Mouse (Mus musculus) CH12.LX (cell line): ENCODE results near the gene Pgap3. TPM values are rescaled to one million over a fixed set of nuclear protein-coding genes. Genes with fewer than 3 reads are reported as not detected.
A peak's percentile ranks its signal among the peaks of the same experiment; 100 is the strongest.

ENCODE experiments used
- DNase-seq: peaks from one replicate; pipeline ENCODE4 v3.0.0-alpha.2; 2013; ENCODE audit errors: extremely low read depth
- H3K27ac ChIP-seq: 2 replicates; pipeline ENCODE4 v1.5.1; 2012; ENCODE audit warnings: low read depth, mild to moderate bottlenecking, control low read depth, moderate library complexity; ENCODE audit not compliant: insufficient read depth
- H3K27me3 ChIP-seq: replicated peaks from 2 replicates; pipeline ENCODE3; 2012; ENCODE audit warnings: inconsistent platforms
- H3K36me3 ChIP-seq, 2 experiments: replicated peaks in 1 of 2; 2 replicates each; pipeline versions ENCODE3 to v1.6.1; 2012; ENCODE audit warnings: inconsistent platforms in 1 of 2, low read length in 1 of 2, mild to moderate bottlenecking in 1 of 2, mixed read lengths in 1 of 2, moderate library complexity in 1 of 2; ENCODE audit not compliant: control insufficient read depth in 1 of 2, insufficient read depth in 1 of 2
- H3K4me1 ChIP-seq, 2 experiments: 2 replicates each; pipeline ENCODE4 v1.6.1; 2012; ENCODE audit warnings: inconsistent platforms in 1 of 2, moderate library complexity in 1 of 2; ENCODE audit not compliant: insufficient read depth in 2 of 2, control insufficient read depth in 1 of 2
- H3K4me2 ChIP-seq: 2 replicates; pipeline ENCODE4 v1.6.1; 2012; ENCODE audit warnings: low read depth, mild to moderate bottlenecking, control low read depth; ENCODE audit not compliant: poor library complexity, insufficient read depth, severe bottlenecking
- H3K4me3 ChIP-seq, 3 experiments: fragments of 150-350 bp in 1 of 3; sonication (generic) in 1 of 3; replicated peaks in 1 of 3; 2 replicates each; pipeline versions ENCODE3 to v1.5.1; 2011 to 2012; ENCODE audit warnings: low read depth in 2 of 3, low read length in 2 of 3, mild to moderate bottlenecking in 2 of 3, moderate library complexity in 2 of 3, control low read depth in 1 of 3, improper control_type of control experiment in 1 of 3, inconsistent platforms in 1 of 3, mixed read lengths in 1 of 3; ENCODE audit not compliant: poor library complexity in 1 of 3
- H3K79me2 ChIP-seq: replicated peaks from 2 replicates; pipeline ENCODE4 v1.6.1; 2012; ENCODE audit warnings: mild to moderate bottlenecking, moderate library complexity; ENCODE audit not compliant: control insufficient read depth, poor library complexity, insufficient read depth, severe bottlenecking; ENCODE audit errors: extremely low read depth
- H3K9ac ChIP-seq: 2 replicates; pipeline ENCODE4 v1.6.1; 2012; ENCODE audit warnings: low read depth, mild to moderate bottlenecking, control low read depth, moderate library complexity; ENCODE audit not compliant: insufficient read depth
- H3K9me3 ChIP-seq: replicated peaks from 2 replicates; pipeline ENCODE3; 2012; ENCODE audit warnings: low read length, inconsistent platforms, mixed read lengths
- BHLHE40 ChIP-seq: IDR thresholded peaks from 2 replicates; pipeline ENCODE4 v1.6.1; 2011; ENCODE audit warnings: mild to moderate bottlenecking, low read depth, low read length, improper control_type of control experiment
- HCFC1 ChIP-seq: IDR thresholded peaks from 2 replicates; pipeline ENCODE4 v1.6.1; 2012; ENCODE audit warnings: low read depth, mild to moderate bottlenecking, inconsistent platforms, low read length, improper control_type of control experiment
- IRF4 ChIP-seq: IDR thresholded peaks from 2 replicates; pipeline ENCODE4 v1.6.1; 2014; ENCODE audit warnings: low read depth, mild to moderate bottlenecking, inconsistent platforms, low read length, improper control_type of control experiment
- JUN ChIP-seq: IDR thresholded peaks from 2 replicates; pipeline ENCODE4 v1.6.1; 2011; ENCODE audit warnings: low read depth, mild to moderate bottlenecking, low read length, improper control_type of control experiment, moderate library complexity; ENCODE audit not compliant: insufficient read depth
- MAZ ChIP-seq: IDR thresholded peaks from 2 replicates; pipeline ENCODE4 v1.6.1; 2012; ENCODE audit warnings: low read depth, mild to moderate bottlenecking, inconsistent platforms, low read length, improper control_type of control experiment, moderate library complexity
- MEF2A ChIP-seq: IDR thresholded peaks from 2 replicates; pipeline ENCODE4 v1.6.1; 2014; ENCODE audit warnings: low read depth, mild to moderate bottlenecking, inconsistent platforms, low read length, improper control_type of control experiment, borderline replicate concordance
- MXI1 ChIP-seq: IDR thresholded peaks from 2 replicates; pipeline ENCODE4 v1.6.1; 2011; ENCODE audit warnings: mild to moderate bottlenecking, low read depth, low read length, improper control_type of control experiment
- MYC ChIP-seq: IDR thresholded peaks from 2 replicates; pipeline ENCODE4 v1.6.1; 2011; ENCODE audit warnings: low read depth, mild to moderate bottlenecking, improper control_type of control experiment, low read length
- NELFE ChIP-seq: IDR thresholded peaks from 2 replicates; pipeline ENCODE4 v1.6.1; 2011; ENCODE audit warnings: low read depth, low read length, improper control_type of control experiment
- NRF1 ChIP-seq: IDR thresholded peaks from 2 replicates; pipeline ENCODE4 v1.6.1; 2014; ENCODE audit warnings: low read depth, mild to moderate bottlenecking, inconsistent platforms, low read length, improper control_type of control experiment, moderate library complexity
- RAD21 ChIP-seq: IDR thresholded peaks from 2 replicates; pipeline ENCODE4 v1.6.1; 2011; ENCODE audit warnings: low read depth, mild to moderate bottlenecking, low read length, improper control_type of control experiment, moderate library complexity
- SMC3 ChIP-seq: IDR thresholded peaks from 2 replicates; pipeline ENCODE4 v1.6.1; 2011; ENCODE audit warnings: low read depth, low read length, improper control_type of control experiment
- TCF12 ChIP-seq: IDR thresholded peaks from 2 replicates; pipeline ENCODE4 v1.6.1; 2014; ENCODE audit warnings: low read depth, mild to moderate bottlenecking, inconsistent platforms, low read length, improper control_type of control experiment
- UBTF ChIP-seq: IDR thresholded peaks from 2 replicates; pipeline ENCODE4 v1.6.1; 2012; ENCODE audit warnings: low read depth, mild to moderate bottlenecking, inconsistent platforms, low read length, improper control_type of control experiment, moderate library complexity
- USF1 ChIP-seq: IDR thresholded peaks from 2 replicates; pipeline ENCODE4 v1.6.1; 2014; ENCODE audit warnings: low read depth, mild to moderate bottlenecking, inconsistent platforms, low read length, improper control_type of control experiment
- ZC3H11A ChIP-seq: IDR thresholded peaks from 2 replicates; pipeline ENCODE4 v1.6.1; 2012; ENCODE audit warnings: low read depth, mild to moderate bottlenecking, inconsistent platforms, low read length, improper control_type of control experiment
- ZNF384 ChIP-seq: IDR thresholded peaks from 2 replicates; pipeline ENCODE4 v1.6.1; 2012; ENCODE audit warnings: low read depth, low read length, improper control_type of control experiment, inconsistent platforms
- dilution Hi-C: fragments of 300-500 bp; cut with MboI; formaldehyde crosslinking; loops from 2 replicates; pipeline ENCODE4 v1.14.3; 2020; ENCODE audit warnings: low sequenced_read_pairs; ENCODE audit not compliant: extremely low pct_unique_long_range_greater_than_20kb, extremely low pct_ligation_motif_present
- in situ Hi-C: fragments of 300-500 bp; cut with MboI; formaldehyde crosslinking; loops from 3 replicates; pipeline ENCODE4 v1.14.3; 2019; ENCODE audit warnings: low sequenced_read_pairs, low pct_ligation_motif_present, low pct_unique_long_range_greater_than_20kb, mixed read lengths
- polyA plus RNA-seq: library from polyadenylated mRNA; unstranded; fragments of >175 nt; gene quantifications from 2 replicates; pipeline ENCODE4 v1.2.1, GENCODE M21; 2012; ENCODE audit warnings: low read depth; ENCODE audit not compliant: insufficient read length
- total RNA-seq, 2 experiments: library from RNA; depleted of rRNA; stranded (reverse); fragments of 300-350 nt in 1 of 2; fragments of >200 nt in 1 of 2; gene quantifications; 2 replicates each; pipeline ENCODE4 v1.2.3; 2012 to 2014

Gene Pgap3
- total and polyA plus RNA-seq, 3 experiments: 3.3 to 6.9 (median 6.5) TPM

- in situ Hi-C loops: no loop called here
Measured at GRCm38 (mm10) chr11:98412273-98412796, 12.0 kb upstream of the Pgap3 start, which contains the start of gene Erbb2. Erbb2 (plus strand) TSS chr11:98412470.

GRCm38 (mm10) chr11:98409341-98409822 lies 9.1 kb upstream of the Pgap3 start:
- TF ChIP-seq MYC (no peak), ZNF384 (peak; percentile 27; the same call in 1 of the 2 replicates)
- Histone ChIP-seq H3K4me3 (no peak overlapping the region), H3K27me3 (peaks cover 87% of the 10 kb centered on the region), H3K79me2 (no peaks in the 10 kb centered on the region), H3K4me2 (no peak overlapping the region), H3K36me3 (no peaks in the 10 kb centered on the region), H3K27ac (no peak overlapping the region), H3K9me3 (no peaks in the 10 kb centered on the region), H3K4me1 (no peaks in the 10 kb centered on the region; a peak in 1 of 4 replicates), H3K9ac (no peak overlapping the region)
- dilution Hi-C loops: no loop called here
- in situ Hi-C loops: no loop called here
- no peak for DNase-seq

More at GRCm38 (mm10) chr11:98412273-98412796, 12.0 kb upstream of the Pgap3 start, which contains the start of gene Erbb2:
- Histone ChIP-seq H3K4me2 (peak within 1 kb of the TSS; percentile 62), H3K9me3 (no peaks in the 10 kb centered on the region), H3K36me3 (no peaks in the 10 kb centered on the region), H3K9ac (peak within 1 kb of the TSS; percentile 15; the same call in 1 of the 2 replicates), H3K4me3 (peak within 1 kb of the TSS in 1 of 3 experiments; percentile 57), H3K27ac (no peak within 1 kb of the TSS), H3K79me2 (no peaks in the 10 kb centered on the region), H3K27me3 (peaks cover 92% of the 10 kb centered on the region), H3K4me1 (no peaks in the 10 kb centered on the region; a peak in 1 of 4 replicates)
- TF ChIP-seq UBTF: 0 out of 2 replicates have a peak, but pooled peaks have one; percentile 51
- no peak for TF ChIP-seq MEF2A
- DNase-seq: no peak
- dilution Hi-C loops: no loop called here

- Histone ChIP-seq H3K9ac (no peak overlapping the region), H3K4me1 (no peaks in the 10 kb centered on the region; a peak in 1 of 4 replicates), H3K79me2 (no peaks in the 10 kb centered on the region), H3K36me3 (no peaks in the 10 kb centered on the region), H3K9me3 (no peaks in the 10 kb centered on the region), H3K27me3 (peaks cover 82% of the 10 kb centered on the region), H3K4me3 (no peak overlapping the region), H3K4me2 (no peak overlapping the region), H3K27ac (no peak overlapping the region)
- no peak for DNase-seq
- dilution Hi-C loops: no loop called here
- TF ChIP-seq RAD21 (no peak), USF1 (no peak), TCF12 (no peak), ZC3H11A (no peak), SMC3 (no peak), MEF2A (no peak), MAZ (no peak), IRF4 (no peak), HCFC1 (no peak), NELFE (no peak), BHLHE40 (no peak), NRF1 (no peak), MXI1 (no peak), JUN (no peak)
- in situ Hi-C loops: no loop called here
Measured at GRCm38 (mm10) chr11:98408872-98409271, 8.6 kb upstream of the Pgap3 start.
